8 mouse cellular contexts compared by ENCODE assay signal in the genomic region with DNA sequence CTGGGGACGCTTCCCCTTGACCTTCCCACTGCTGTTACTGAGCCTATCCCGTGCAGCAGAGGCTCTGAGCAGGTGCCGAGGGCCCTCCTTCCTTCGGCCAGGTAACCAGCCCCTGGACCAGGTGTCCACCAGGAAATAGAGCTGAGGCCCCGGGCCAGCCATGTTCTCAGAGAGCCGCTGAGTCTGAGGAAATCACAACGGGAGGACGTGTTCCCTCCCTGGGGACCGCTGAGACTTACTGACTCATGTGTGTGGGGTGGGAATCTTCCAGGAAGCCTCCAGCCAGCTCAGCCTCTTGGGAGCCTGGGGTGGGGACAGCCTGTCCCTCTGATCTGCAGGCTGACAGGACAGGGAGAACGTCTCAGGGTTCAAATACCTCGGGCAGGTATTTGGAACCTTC. TPM values are rescaled to one million over a fixed set of nuclear protein-coding genes. Genes with fewer than 3 reads are reported as not detected.
DNase-seq lines count a peak whose midpoint lies in the region; ATAC-seq and TF ChIP-seq lines count a peak whose summit lies in the region.

No protein-coding gene starts in this region.

- peak; percentile 50; the same call in 1 of the 2 replicates for ATAC-seq in frontal cortex, adult (ENCODE audit: low TSS enrichment)
- no peak for ATAC-seq in neural tube, embryonic 13.5 days (ENCODE audit: low read depth)
- no peak for ATAC-seq in liver, postnatal 0 days

- H3K9ac ChIP-seq in neural tube, embryonic 13.5 days: no peak overlapping the region
- H3K9ac ChIP-seq in liver, postnatal 0 days (replicated peaks): no peak overlapping the region

- WGBS in neural tube, embryonic 13.5 days: 64% methylated on average over 11 of the region's 11 CpGs
- 53% methylated on average over 11 of the region's 11 CpGs for WGBS in liver, postnatal 0 days (ENCODE audit: insufficient replicate concordance)

- no peak for DNase-seq in frontal cortex, postnatal 25 days (ENCODE audit: low spot score in 2 of 2)
- peak; percentile 52 to 66 for DNase-seq in gastrocnemius, postnatal 36 days
- peak; percentile 40 for DNase-seq in kidney, adult 18-20 months
- DNase-seq in layer of hippocampus, adult 9-10 months (ENCODE audit: low spot score): no peak
- no peak for DNase-seq in liver, postnatal 0 days
- no peak for DNase-seq in cerebellum, adult 18-20 months

- peak overlapping the region; percentile 48 for H3K4me2 ChIP-seq in neural tube, embryonic 13.5 days
- H3K4me2 ChIP-seq in liver, postnatal 0 days (ENCODE audit: low read depth, low read length): no peak overlapping the region; the same call in 1 of the 2 replicates

- intact Hi-C loops in gastrocnemius, postnatal 36 days (cut with DNase I): loop anchor here (5.0 kb wide), 1 partner anchor 596 kb away; a partner anchor contains a TSS

- TF ChIP-seq CTCF in liver, postnatal 0 days (IDR thresholded peaks at IDR 0.05; ENCODE audit: low read depth): no peak

- H3K27ac ChIP-seq in neural tube, embryonic 13.5 days (replicated peaks): no peak overlapping the region
- H3K27ac ChIP-seq in liver, postnatal 0 days (ENCODE audit: low read depth): no peak overlapping the region

- no peaks in the 10 kb centered on the region for H3K36me3 ChIP-seq in neural tube, embryonic 13.5 days
- no peaks in the 10 kb centered on the region for H3K36me3 ChIP-seq in liver, postnatal 0 days (replicated peaks; ENCODE audit: insufficient read depth, low read length)

- peaks cover 30% of the 10 kb centered on the region for H3K4me1 ChIP-seq in neural tube, embryonic 13.5 days (replicated peaks)
- peaks cover 22% of the 10 kb centered on the region; the same call in 1 of the 2 replicates for H3K4me1 ChIP-seq in liver, postnatal 0 days (ENCODE audit: insufficient read depth)

- no peaks in the 10 kb centered on the region for H3K9me3 ChIP-seq in neural tube, embryonic 13.5 days
- no peaks in the 10 kb centered on the region for H3K9me3 ChIP-seq in liver, postnatal 0 days (ENCODE audit: low read length)

- H3K4me3 ChIP-seq in neural tube, embryonic 13.5 days: no peak overlapping the region
- H3K4me3 ChIP-seq in liver, postnatal 0 days (ENCODE audit: low read depth, low read length): no peak overlapping the region

- H3K27me3 ChIP-seq in neural tube, embryonic 13.5 days: no peaks in the 10 kb centered on the region
- H3K27me3 ChIP-seq in liver, postnatal 0 days (ENCODE audit: insufficient read depth, low read length): no peaks in the 10 kb centered on the region

- TF ChIP-seq EP300 in liver, postnatal 0 days (IDR thresholded peaks at IDR 0.05; ENCODE audit: low read depth): no peak

RNA-seq across cellular contexts. Expression of a gene that starts 32.1 kb away (rescaled TPM):
- total RNA-seq in gastrocnemius, postnatal 36 days (2021): 10 to 100 TPM; 11.3 to 14.2 TPM
- 105 and 120 TPM in 2 replicates for polyA plus RNA-seq in neural tube, embryonic 13.5 days (2015; fragmentation: Nextera tagmentation; extraction: Ambion mirVana)
- polyA plus RNA-seq in liver, postnatal 0 days (2015; fragmentation: Nextera tagmentation; extraction: Ambion mirVana): 30.8 and 34.5 TPM in 2 replicates

Comparison
In these comparisons a context has a peak if more than half of its experiments do, and no peak if none do; other contexts are left out.
1. DNase-seq: peak in gastrocnemius, postnatal 36 days (2 of 2) and kidney, adult 18-20 months (single experiment); none in frontal cortex, postnatal 25 days (0 of 2), layer of hippocampus, adult 9-10 months (single experiment), liver, postnatal 0 days (single experiment) and cerebellum, adult 18-20 months (0 of 2).